Mouse (Mus musculus): ENCODE results near the gene Slc15a2. TPM values are rescaled to one million over a fixed set of nuclear protein-coding genes. Genes with fewer than 3 reads are reported as not detected.

The Slc15a2 gene
- polyA plus RNA-seq, 1 experiment from 2014 or later = 56.0 TPM

DNA sequence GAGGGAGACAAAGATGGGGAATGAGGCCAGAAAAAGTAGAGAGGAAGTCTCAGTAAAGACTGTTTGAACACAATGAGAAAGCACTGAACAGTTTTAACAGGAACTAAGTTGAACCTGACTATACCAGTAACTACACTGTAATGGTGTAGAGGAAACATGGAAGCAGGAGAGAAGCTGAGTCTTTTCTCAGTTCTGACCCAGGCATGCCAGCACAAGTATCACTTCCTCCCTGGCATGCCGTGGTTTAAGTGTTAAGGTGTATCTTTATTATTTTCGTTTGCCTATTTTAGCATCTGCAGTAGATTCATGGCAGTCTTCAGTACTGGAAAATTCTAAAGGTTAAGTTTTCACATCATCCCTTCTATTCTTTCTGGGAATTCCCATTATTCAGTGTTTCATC, 10.2 kb upstream of the Slc15a2 start:
- 83% methylated on average over 2 of the region's 2 CpGs for WGBS
- no peak overlapping the region for H3K4me2 ChIP-seq (ENCODE audit: low read length)
- no peaks in the 10 kb centered on the region for H3K36me3 ChIP-seq (ENCODE audit: insufficient read depth, low read length)
- no peak overlapping the region for H3K4me3 ChIP-seq (replicated peaks; ENCODE audit: low read depth, low read length)
- H3K27ac ChIP-seq = no peak overlapping the region
- ATAC-seq (replicated peaks; ENCODE audit: low FRiP score, low read depth) = no peak
- H3K9ac ChIP-seq (ENCODE audit: low read depth, low read length) = no peak overlapping the region
- H3K27me3 ChIP-seq (ENCODE audit: insufficient read depth, low read length) = no peaks in the 10 kb centered on the region
- no peaks in the 10 kb centered on the region for H3K4me1 ChIP-seq (replicated peaks; ENCODE audit: insufficient read depth, low read length)
- DNase-seq (ENCODE audit: low spot score) = no peak
- H3K9me3 ChIP-seq (replicated peaks; ENCODE audit: low read length) = no peaks in the 10 kb centered on the region
- no peak for TF ChIP-seq CTCF (IDR thresholded peaks at IDR 0.05; ENCODE audit: low read depth)

DNA sequence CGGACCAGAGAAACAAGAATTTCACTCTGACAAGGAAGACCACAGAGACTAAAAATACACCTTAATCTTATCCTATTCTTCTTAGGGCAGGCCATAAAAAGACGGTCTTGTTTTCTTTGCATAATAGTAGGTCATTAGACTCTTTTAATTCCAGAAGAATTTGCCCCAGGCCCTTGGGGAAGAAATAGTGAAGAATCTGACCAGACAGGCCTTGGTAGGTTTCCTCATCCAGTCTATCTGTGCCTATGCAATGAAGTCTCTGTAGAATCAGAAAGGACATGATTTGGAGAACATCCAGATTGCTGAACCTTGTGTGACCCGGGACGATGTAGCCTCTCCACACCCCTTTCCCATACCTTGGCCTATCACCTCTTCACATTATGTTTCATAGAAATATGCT, 5.4 kb upstream of the Slc15a2 start:
- no peaks in the 10 kb centered on the region for H3K9me3 ChIP-seq (replicated peaks; ENCODE audit: low read length)
- H3K27ac ChIP-seq = no peak overlapping the region
- no peaks in the 10 kb centered on the region for H3K36me3 ChIP-seq (ENCODE audit: insufficient read depth, low read length)
- 79% methylated on average over 4 of the region's 4 CpGs for WGBS
- H3K9ac ChIP-seq (ENCODE audit: low read depth, low read length) = no peak overlapping the region
- H3K4me3 ChIP-seq (replicated peaks; ENCODE audit: low read depth, low read length) = no peak overlapping the region
- TF ChIP-seq CTCF (IDR thresholded peaks at IDR 0.05; ENCODE audit: low read depth) = no peak
- DNase-seq (ENCODE audit: low spot score) = no peak
- H3K4me2 ChIP-seq (ENCODE audit: low read length) = no peak overlapping the region
- no peaks in the 10 kb centered on the region for H3K4me1 ChIP-seq (replicated peaks; ENCODE audit: insufficient read depth, low read length)
- no peak for ATAC-seq (replicated peaks; ENCODE audit: low FRiP score, low read depth)
- H3K27me3 ChIP-seq (ENCODE audit: insufficient read depth, low read length) = no peaks in the 10 kb centered on the region

DNA sequence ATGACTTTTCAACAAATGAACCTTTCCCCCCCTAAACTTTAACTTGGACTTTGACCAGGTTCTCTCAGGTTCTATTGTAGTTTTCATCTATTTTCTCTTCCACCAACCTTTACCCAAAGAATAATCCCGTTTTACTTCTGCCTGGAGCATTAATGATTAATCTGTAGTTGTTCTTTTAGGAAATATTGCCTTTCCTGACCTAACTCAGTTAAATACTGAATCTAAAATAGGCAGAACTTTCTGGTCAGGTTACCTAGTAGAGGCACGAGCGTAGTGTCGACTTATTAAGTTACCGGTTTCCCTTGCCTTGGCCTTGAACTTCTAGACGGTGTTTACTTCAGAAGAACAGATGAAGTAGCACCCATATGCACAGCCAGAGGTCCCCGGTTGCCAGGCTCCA, 1.7 kb upstream of the Slc15a2 start:
- 0 out of 2 replicates have a peak, but pooled peaks cover 3% of the 10 kb centered on the region for H3K4me1 ChIP-seq (replicated peaks; ENCODE audit: insufficient read depth, low read length)
- no peak overlapping the region for H3K4me3 ChIP-seq (replicated peaks; ENCODE audit: low read depth, low read length)
- H3K27me3 ChIP-seq (ENCODE audit: insufficient read depth, low read length) = no peaks in the 10 kb centered on the region
- H3K27ac ChIP-seq = 0 out of 2 replicates have a peak overlapping the region, but pooled peaks have one; percentile 13
- peak; percentile 3 for DNase-seq (ENCODE audit: low spot score)
- no peak overlapping the region for H3K4me2 ChIP-seq (ENCODE audit: low read length)
- no peak overlapping the region for H3K9ac ChIP-seq (ENCODE audit: low read depth, low read length)
- no peaks in the 10 kb centered on the region for H3K9me3 ChIP-seq (replicated peaks; ENCODE audit: low read length)
- no peak for TF ChIP-seq CTCF (IDR thresholded peaks at IDR 0.05; ENCODE audit: low read depth)
- ATAC-seq (replicated peaks; ENCODE audit: low FRiP score, low read depth) = no peak
- 70% methylated on average over 7 of the region's 7 CpGs for WGBS
- no peaks in the 10 kb centered on the region for H3K36me3 ChIP-seq (ENCODE audit: insufficient read depth, low read length)

DNA sequence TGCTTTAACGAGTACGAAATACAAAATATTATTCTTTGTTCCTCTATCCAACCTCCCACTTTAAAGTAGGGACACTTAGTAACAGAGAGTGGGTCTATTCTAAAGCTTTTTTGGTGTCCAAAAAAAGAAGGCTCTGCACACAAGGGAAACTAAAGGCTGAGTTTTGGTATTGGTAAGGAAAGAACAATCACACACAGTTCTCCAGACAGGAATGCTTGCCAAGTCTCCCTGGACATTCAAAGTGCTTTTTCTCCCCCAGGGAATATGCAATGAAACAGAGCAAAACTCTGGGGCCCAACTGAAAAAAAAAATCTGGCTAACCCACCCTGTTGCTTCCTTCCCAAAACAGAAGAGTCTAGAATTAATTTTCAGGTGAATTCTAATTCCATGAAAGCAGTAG, 616 bp downstream of the Slc15a2 start:
- Histone ChIP-seq H3K27me3 (ENCODE audit: insufficient read depth, low read length) (no peaks in the 10 kb centered on the region), H3K27ac (no peak overlapping the region), H3K9ac (ENCODE audit: low read depth, low read length) (no peak overlapping the region), H3K9me3 (replicated peaks; ENCODE audit: low read length) (no peaks in the 10 kb centered on the region), H3K4me1 (replicated peaks; ENCODE audit: insufficient read depth, low read length) (0 out of 2 replicates have a peak, but pooled peaks cover 3% of the 10 kb centered on the region), H3K4me3 (replicated peaks; ENCODE audit: low read depth, low read length) (peak overlapping the region; percentile 16; the same call in 1 of the 2 replicates), H3K4me2 (ENCODE audit: low read length) (peak overlapping the region; percentile 41; the same call in 1 of the 2 replicates), H3K36me3 (ENCODE audit: insufficient read depth, low read length) (no peaks in the 10 kb centered on the region)
- WGBS = 93% methylated on average over 2 of the region's 2 CpGs
- no peak for TF ChIP-seq CTCF (IDR thresholded peaks at IDR 0.05; ENCODE audit: low read depth)
- DNase-seq (ENCODE audit: low spot score) (no peak), ATAC-seq (replicated peaks; ENCODE audit: low FRiP score, low read depth) (no peak)

DNA sequence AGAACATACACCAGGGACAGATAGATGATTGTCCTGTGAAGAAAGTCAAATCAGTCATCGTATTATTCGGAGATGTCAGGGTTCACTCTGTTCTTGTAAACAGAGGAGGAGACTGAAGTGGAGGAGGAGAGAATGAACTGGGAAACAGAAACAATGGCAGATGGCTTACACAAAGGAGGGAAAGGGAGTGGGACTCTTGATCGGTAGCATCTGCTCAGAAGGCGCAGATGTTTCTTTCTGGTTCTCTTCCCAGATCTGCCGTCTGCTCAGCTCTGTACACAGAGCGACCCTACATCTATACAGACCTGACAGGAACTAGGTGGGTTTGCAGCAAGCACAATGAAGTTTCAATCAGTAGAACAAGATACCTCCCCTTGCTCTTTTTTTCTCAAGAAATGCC, 9.1 kb downstream of the Slc15a2 start:
- H3K27me3 ChIP-seq (ENCODE audit: insufficient read depth, low read length) = no peaks in the 10 kb centered on the region
- ATAC-seq (replicated peaks; ENCODE audit: low FRiP score, low read depth) = no peak
- no peaks in the 10 kb centered on the region for H3K4me1 ChIP-seq (replicated peaks; ENCODE audit: insufficient read depth, low read length)
- H3K27ac ChIP-seq = no peak overlapping the region
- TF ChIP-seq CTCF (IDR thresholded peaks at IDR 0.05; ENCODE audit: low read depth) = no peak
- WGBS = 68% methylated on average over 6 of the region's 6 CpGs
- H3K9ac ChIP-seq (ENCODE audit: low read depth, low read length) = no peak overlapping the region
- H3K36me3 ChIP-seq (ENCODE audit: insufficient read depth, low read length) = no peaks in the 10 kb centered on the region
- H3K4me2 ChIP-seq (ENCODE audit: low read length) = no peak overlapping the region
- DNase-seq (ENCODE audit: low spot score) = no peak
- no peak overlapping the region for H3K4me3 ChIP-seq (replicated peaks; ENCODE audit: low read depth, low read length)
- H3K9me3 ChIP-seq (replicated peaks; ENCODE audit: low read length) = no peaks in the 10 kb centered on the region

DNA sequence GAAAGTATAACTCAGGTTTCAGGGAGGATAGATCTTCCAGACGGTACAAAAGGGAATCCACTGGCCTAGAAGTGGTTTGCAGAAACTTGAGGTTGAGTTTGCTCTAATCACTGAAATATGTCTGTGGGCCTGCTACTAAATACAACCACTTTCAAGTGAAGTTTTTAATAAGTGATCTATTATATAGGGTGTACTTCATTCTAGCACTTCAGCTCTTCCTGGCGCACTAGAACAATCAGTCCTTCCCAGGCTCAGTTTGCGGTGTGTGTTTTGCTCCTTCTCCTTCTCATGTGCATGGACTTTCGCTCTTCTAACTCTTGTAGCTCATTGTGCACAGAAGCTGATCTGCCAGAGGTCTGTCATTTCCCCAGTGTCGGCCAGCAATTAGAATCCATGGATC, 11.8 kb downstream of the Slc15a2 start:
- no peak overlapping the region for H3K4me2 ChIP-seq (ENCODE audit: low read length)
- no peaks in the 10 kb centered on the region for H3K4me1 ChIP-seq (replicated peaks; ENCODE audit: insufficient read depth, low read length)
- no peaks in the 10 kb centered on the region for H3K36me3 ChIP-seq (ENCODE audit: insufficient read depth, low read length)
- WGBS = 77% methylated on average over 5 of the region's 5 CpGs
- no peaks in the 10 kb centered on the region for H3K27me3 ChIP-seq (ENCODE audit: insufficient read depth, low read length)
- no peak for ATAC-seq (replicated peaks; ENCODE audit: low FRiP score, low read depth)
- H3K9me3 ChIP-seq (replicated peaks; ENCODE audit: low read length) = no peaks in the 10 kb centered on the region
- H3K4me3 ChIP-seq (replicated peaks; ENCODE audit: low read depth, low read length) = no peak overlapping the region
- DNase-seq (ENCODE audit: low spot score) = peak; percentile 5
- TF ChIP-seq CTCF (IDR thresholded peaks at IDR 0.05; ENCODE audit: low read depth) = no peak
- no peak overlapping the region for H3K9ac ChIP-seq (ENCODE audit: low read depth, low read length)
- no peak overlapping the region for H3K27ac ChIP-seq

DNA sequence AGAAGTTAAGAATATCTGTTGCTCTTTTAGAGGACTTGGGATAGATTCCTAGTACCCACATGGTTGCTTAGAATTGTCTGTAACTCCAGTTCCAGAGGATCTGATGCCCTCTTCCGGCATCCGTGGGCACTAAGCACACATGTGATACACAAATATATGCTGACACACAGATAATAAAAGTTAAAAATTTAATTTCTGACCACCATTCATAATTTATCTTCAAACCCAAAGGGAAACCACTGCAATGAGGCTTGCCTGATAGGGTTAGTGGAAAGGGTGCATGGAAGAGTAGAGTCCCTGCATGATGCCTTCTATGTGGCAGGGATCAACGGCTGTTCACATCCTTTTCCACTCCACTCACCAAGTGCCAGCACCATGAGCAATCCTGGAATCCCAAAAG, 13.1 kb downstream of the Slc15a2 start:
- no peak overlapping the region for H3K9ac ChIP-seq (ENCODE audit: low read depth, low read length)
- no peaks in the 10 kb centered on the region for H3K27me3 ChIP-seq (ENCODE audit: insufficient read depth, low read length)
- no peaks in the 10 kb centered on the region for H3K4me1 ChIP-seq (replicated peaks; ENCODE audit: insufficient read depth, low read length)
- H3K4me3 ChIP-seq (replicated peaks; ENCODE audit: low read depth, low read length) = no peak overlapping the region
- no peak for ATAC-seq (replicated peaks; ENCODE audit: low FRiP score, low read depth)
- TF ChIP-seq CTCF (IDR thresholded peaks at IDR 0.05; ENCODE audit: low read depth) = no peak
- H3K36me3 ChIP-seq (ENCODE audit: insufficient read depth, low read length) = no peaks in the 10 kb centered on the region
- 89% methylated on average over 3 of the region's 3 CpGs for WGBS
- DNase-seq (ENCODE audit: low spot score) = no peak
- H3K27ac ChIP-seq = no peak overlapping the region
- no peak overlapping the region for H3K4me2 ChIP-seq (ENCODE audit: low read length)
- H3K9me3 ChIP-seq (replicated peaks; ENCODE audit: low read length) = no peaks in the 10 kb centered on the region

Data from kidney, postnatal 0 days (tissue).